Mouse (Mus musculus) embryo, embryonic 10.5 days (tissue): ENCODE data around the gene Hoxb5.

Experiments used
- DNase-seq: peaks from one replicate; pipeline ENCODE4 v3.0.0-alpha.2; 2015; ENCODE audit warnings: low spot score

Gene Hoxb5

DNA sequence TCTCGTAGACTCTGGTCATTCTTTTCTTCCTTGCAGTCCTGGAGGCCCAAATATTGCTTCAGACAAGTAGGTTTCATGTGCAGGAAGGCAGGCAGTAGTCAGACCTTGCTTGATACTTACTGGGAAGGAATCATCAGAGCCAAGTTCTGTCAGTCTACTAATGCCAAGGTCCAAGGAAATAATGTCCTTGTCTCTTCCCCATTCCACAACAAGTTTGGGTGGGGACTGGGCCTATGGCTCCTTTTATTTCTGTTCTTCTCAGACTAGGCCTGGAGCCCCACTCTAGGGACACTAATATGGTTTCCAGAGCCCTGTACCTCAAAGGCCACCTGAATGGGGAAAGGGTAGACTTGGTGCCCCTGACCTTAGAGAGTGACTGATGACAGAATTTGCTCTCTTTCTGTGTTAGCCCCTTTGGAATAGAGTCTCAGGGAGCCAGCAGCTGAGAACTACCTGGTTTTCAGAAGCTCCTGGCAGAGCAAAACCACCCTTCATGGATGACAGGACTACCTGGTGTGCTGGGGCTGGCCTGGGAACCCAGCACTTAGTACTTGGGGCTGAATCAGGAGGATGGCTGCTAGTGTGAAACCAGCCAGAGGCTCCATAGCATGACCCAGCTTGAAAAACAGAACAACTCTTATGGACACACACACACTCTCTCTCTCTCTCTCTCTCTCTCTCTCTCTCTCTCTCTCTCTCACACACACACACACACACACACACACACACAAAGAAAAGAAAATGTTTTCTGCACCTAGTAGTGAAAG lies 14.5 kb upstream of the Hoxb5 start:
- DNase-seq = no peak

DNA sequence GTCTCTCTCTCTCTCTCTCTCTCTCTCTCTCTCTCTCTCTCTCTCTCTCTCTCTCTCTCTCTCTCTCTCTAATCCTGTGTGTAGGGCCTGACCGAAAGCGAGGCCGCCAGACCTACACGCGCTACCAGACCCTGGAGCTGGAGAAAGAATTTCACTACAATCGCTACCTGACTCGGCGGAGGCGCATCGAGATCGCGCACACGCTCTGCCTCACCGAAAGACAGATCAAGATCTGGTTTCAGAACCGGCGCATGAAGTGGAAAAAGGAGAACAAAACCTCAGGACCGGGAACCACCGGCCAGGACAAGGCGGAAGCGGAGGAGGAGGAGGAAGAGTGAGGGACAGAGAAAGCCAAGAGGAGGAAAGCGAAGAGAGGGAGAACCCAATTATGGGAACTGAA lies 13.8 kb upstream of the Hoxb5 start:
- no peak for DNase-seq

DNA sequence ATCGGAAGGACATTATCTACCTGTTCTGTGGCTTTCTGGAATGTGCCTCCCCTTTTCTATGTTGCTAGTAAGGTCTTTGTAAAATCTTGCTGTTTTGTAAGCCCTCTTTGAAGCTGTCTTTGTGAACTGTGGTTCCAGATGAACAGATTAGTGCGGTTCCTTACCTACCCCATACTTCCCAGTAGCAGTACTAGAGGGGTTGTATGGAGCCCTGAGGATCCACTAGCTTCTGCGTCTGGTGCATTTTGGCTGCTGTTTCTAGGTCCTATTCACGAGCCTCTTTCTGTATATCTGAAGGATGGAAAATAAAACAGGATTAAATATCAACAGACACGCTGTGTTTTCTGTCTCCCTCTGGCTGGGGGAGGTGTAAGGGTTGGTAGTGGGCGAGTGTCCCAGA lies 13.3 kb upstream of the Hoxb5 start:
- DNase-seq = no peak

DNA sequence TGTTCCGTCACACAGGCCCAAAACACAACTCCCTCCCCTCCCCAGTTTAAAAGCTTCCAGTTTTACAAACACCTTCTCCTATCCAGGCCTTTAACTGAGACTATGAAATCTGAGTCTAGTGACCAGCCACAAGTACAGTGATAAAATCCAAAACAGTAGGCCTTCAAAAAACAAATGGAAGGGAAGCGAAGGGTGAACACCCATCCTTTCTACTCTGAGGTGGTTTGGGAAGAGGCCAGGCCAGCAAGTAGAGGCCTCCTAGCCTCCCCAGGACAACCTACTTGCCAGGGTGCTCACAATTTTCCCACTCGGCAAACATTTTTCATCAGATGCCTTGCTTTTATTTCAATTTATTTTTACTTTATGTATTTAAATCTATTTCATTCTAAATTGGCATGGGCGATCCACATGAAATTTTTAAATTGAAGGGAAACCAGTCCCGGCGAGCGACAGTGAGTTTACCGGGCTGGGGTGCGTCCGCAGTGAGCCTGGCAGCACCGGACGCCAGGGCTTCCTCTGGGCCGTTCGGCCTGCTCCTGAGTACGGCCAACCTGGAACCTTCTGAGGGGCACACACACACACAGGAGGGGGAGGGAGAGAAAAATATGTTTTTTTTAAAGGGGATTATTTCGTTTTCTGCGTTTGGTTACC lies 12.3 kb upstream of the Hoxb5 start:
- DNase-seq = no peak

DNA sequence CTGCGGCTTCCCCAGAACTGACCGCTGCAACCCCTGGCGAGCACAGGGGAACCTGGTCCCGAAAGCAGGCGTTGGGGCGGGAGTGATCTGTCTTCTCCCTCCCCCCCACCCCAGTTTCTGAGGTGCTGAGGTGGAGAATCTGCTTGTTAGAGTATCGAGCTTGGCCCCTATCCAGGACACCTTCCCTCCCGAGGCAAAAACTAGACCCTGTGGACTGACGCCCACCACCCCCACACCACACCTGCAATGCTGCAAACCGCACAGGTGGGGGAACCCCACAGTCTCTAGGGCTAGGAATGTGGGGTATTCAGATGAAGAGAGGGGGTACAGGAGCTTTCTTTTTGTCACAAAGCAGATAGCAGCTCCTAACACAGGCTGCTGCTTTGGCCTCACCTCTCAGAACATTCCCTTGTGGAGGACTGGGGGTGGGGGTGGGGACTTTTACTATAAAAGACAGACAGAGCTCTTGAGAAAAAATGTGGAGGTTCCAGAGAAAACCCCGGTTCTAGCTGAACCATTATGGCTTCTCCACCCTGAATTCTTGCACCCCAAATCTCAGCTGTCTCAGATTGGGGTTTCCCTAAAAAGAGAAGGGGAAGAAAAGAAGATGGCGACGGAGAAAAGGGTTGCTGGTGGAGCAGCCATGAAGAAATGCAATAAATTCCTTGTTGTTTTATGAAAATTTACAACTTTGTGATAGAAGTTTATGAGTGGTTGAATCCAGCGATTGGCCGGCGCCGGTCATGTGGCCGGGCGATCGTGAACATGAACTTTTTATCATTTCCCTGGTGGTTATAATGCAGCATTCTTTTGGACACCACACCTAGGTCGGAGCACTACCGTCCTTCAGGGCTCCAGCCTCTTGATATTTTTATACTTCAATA lies 11.2 kb upstream of the Hoxb5 start, which contains the start of gene Hoxb6:
Hoxb6 (plus strand) TSS at position 796 of the 884 bp plus-strand sequence.
- no peak for DNase-seq

DNA sequence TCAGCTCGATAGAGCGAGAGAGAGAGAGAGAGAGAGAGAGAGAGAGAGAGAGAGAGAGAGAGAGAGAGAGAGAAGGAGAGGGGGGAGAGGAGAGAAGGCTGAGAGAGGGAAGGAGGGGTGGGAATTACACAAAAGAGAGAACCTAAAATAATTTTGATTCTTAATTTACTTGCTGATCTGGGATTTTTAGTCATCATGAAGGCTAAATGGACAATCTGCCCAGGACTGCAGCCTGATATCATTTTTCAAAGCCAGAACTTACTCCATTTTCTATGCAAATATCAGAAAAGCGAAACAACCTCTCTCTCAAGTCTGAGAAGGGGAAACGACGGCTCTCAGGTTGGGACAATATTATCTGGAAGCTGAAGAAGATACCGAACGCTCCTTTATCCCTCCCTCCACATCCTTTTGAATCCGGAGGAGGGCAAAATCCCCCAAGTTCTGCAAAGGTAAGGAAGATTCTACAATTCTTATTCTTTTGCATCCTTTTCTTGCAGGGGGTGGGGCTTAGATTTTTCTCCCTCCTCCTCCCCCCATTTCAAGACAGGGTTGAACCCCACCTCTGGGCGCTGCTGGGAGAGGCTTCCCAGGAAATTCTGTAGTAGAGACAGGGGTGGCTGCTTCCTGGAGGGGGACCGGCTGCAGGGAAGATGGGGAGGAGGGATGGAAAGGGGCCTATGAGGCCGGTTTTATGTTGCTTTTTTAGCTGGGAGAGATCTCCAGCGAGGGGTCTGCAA lies 10.4 kb upstream of the Hoxb5 start:
- DNase-seq = no peak

DNA sequence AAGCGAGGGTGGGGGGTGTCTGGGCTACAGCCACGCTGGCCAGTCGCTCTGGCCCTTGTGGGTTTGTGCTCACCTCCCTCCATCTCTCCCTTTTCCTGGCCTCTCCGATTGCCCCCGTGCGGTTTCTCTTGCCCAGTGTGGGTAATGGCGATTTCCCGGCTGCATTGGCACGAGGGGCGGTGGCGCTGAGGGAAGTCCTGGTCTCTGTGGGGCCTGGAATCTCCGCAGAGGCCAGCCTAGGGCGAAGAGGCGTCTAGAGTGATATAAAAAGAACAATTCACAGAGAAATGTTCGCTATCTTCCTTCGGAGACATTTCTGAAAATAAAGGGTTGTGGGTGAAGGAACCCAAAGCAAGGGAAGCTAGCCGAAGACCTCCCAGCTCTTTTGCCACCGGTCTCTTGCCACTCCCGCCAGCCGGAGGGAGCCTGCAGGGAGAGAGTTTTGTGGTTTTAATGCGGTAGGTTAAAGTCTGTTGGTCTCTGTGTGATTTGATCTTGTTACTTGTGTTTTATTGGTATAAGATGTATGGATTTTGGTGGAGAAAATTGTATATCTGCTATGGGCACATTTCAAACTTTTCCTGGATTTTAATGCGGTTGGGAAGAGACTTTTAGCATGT lies 9.7 kb upstream of the Hoxb5 start:
- DNase-seq = no peak

DNA sequence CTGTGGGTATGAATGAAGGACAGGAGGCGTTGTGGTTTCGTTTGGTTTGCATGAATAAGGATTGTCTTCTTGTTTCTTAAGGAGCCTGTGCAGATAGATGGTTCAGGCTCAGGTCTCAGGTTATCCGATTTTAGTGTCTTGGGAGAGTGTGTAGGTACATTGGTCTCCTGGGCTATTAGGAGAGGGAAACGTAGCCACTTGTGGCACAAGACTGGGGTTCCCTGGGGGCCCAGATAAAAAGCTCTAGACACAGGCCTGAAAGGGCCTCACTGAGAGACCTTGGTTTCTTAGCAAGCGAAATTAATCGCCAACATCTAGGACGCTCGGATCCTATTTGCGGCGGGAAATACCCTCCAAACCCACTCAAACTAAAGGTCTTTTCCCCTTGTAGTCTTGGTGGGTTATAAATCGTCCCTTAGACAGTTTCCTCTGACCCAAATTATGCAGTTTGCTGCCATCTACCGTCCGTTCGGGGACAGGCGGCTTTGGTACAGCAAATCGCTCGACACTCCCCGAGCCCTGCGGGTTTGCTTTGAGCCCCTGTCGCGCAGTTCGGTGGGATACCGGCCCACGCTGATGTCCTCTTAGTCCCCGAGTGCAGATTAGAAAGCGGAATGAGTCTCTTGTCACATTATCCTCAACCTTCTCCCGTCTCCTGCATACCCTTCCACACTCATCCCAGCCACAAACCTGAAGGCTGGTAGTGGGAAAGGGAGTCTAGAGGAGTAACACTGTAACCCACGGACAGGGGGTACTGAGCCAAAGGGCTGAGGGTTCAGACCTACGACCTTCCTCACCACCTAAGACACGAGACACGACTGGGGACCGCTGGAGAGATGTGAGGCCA lies 8.7 kb upstream of the Hoxb5 start:
- DNase-seq = peak; percentile 95

DNA sequence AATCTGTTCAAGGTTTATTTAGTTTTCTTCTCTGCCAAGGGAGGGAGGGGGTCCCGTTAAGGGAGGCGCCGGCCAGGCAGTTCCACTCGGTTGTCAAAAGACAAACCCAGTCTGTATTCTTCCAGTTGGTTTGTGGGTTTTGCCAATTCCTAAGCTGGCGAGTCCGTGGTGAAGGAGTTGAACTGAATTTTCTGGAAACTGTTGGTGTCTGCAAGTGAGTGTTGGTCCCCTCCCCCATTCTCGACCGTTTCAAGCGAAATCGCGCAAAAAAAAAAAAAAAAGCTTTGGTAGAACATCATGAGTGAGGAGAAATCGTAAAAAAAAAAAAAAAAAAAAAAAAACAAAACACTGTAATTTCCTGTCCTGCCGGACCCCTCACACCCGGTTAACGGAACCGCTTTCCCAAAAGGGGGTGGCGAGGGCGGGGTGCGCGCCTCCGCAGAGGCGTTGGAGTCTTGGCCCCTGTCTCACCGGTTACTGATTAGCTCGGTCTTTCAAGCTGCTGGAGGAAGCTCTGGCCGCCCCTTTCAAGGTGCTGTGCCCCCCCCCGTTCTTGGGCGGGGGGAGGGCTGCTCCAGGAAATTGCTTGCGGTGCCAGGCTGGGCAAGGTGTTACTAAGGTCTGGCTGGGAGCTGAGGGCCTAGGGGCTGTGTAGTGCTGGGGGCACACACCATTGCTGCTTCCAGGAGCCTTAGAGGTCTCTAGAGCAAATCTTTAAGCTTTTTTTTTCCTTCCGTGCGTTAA lies 7.9 kb upstream of the Hoxb5 start:
- DNase-seq = no peak

DNA sequence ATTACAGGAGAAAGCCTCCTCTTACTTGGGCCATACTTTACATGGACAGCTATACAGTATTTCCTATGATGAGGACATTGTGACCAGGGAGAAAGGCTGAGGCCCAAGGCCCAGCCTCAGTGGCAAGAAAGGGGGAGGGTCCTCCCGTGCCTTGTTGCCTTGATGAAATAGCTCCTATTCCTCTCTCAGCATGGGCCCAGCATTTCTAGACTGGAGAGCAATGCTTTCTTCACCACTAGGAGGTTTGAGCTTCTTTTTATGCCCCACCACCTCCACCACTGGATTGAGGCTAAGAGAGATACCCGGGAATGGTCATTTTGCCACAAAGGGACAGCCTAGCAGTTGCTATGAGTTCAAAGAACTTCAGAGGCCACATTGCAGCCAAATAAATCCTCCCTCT lies 6.1 kb upstream of the Hoxb5 start:
- DNase-seq = no peak

DNA sequence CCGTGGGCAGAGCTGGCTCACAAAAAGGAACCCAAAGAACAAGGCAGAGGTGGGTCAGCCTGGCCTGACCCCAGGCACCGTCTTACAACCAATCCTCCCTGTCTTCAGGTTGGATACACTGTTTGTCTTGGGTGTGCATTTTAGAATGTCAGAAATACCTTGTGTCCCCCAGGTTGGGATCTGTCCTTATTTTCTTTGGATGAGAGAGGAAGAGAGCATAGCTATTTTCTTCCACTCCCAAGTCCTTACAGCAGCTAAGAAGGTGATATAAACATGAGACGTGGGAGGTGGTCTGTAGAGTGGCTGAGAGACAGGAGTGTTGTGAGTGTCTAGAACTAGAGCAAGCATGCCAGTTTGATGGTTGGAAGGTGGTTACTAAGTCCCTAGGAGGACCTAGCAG lies 5.7 kb upstream of the Hoxb5 start:
- no peak for DNase-seq

DNA sequence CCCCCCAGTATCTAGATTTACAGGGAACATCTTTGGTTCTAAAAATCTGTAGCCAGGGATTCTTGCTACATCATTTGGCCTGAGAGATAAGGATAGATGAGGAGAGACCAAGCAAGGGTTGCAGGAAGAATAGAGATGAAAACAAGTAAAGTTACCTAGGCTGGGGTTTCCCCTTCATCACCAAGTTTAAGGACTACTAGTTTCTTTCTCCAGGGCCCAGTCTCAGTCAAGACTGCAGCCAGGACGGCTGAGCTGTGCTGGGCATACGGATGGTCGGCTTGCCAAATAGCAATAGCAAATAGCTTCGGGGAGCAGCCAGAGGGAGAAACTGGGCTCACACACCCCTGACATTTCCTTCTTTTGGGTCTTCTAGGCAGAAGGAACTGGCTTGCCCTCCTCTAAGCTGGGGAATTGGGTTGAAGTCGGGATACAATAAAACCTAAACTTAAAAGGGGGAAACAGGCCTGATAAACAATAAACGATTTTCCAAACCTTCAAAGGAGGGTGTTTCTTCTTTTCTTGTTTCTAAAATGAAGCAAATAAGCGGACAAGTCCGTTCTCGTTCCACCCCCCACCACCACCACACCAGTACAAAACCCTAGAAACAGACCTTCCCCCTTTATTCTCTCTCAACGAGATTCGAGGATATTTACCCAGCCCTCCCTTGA lies 5.0 kb upstream of the Hoxb5 start:
- no peak for DNase-seq

DNA sequence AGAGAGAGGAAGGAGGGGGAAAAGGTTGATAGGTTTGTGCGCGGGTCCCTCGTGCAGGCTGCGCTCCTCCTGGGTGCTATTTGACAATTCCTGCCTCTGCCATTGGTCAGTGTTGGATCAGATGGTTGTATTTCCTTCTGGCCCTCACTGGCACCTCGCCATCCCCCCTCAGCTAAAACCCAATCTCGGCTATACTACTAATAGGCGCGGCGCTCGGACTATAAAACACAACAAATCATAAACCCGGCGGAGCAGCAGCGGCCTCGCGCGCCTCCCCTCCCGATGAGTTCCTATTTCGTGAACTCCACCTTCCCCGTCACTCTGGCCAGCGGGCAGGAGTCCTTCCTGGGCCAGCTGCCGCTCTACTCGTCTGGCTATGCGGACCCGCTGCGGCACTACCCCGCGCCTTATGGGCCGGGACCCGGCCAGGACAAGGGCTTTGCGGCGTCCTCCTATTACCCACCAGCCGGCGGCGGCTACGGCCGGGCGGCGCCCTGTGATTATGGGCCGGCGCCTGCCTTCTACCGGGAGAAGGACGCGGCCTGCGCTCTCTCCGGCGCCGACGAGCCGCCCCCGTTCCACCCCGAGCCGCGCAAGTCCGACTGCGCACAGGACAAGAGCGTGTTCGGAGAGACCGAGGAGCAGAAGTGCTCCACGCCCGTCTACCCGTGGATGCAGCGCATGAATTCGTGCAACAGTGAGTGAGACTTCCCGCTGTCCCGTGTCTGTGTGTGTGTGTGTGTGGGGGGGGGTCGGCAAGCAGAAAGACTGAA lies 4.1 kb upstream of the Hoxb5 start:
- DNase-seq = no peak

DNA sequence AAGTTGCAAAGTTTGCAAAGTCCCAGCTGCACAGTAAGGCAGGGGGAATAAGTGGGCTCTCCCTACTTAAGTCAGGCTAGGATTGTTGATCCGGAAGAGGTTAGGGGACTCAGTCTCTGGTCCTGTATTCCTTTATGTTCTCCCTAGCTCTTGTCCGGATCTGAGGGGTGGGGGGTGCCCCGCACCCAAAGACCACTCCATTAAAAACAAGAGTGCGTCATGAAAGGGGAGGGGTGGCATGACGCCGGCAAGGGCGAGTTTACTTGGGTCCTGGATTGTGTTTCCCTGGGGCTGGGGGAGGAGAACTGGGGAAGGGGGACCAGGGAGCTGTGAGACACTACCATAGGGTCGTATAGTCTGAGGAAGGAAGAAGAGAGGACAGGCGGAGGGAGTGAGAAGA lies 3.4 kb upstream of the Hoxb5 start:
- no peak for DNase-seq

DNA sequence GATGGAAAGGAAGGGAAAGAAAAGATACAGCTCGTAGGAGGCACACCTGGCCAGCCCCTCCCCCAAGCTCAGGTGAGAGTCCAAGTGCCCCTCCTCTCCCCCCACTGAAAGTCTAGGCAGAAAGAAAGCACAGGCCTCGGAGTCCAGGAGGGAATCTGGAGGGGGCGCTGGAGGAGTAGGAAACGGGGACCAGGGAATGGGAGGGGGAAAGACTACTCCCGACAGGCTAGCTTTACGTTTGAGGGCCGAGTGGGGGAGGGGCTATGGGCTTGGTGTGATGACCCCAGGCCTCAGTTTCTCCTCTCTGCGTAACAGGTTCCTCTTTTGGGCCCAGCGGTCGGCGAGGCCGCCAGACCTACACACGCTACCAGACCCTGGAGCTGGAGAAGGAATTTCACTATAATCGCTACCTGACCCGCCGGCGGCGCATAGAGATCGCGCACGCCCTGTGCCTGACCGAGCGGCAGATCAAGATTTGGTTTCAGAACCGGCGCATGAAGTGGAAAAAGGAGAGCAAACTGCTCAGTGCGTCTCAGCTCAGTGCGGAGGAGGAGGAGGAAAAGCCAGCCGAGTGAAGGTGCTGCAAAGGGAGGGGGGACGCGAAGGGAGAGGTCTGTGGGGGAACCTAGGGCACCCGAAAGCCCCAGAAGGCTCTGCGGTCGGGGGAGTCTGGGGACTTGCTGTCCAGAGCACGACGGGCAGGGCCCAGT lies 2.6 kb upstream of the Hoxb5 start:
- no peak for DNase-seq

DNA sequence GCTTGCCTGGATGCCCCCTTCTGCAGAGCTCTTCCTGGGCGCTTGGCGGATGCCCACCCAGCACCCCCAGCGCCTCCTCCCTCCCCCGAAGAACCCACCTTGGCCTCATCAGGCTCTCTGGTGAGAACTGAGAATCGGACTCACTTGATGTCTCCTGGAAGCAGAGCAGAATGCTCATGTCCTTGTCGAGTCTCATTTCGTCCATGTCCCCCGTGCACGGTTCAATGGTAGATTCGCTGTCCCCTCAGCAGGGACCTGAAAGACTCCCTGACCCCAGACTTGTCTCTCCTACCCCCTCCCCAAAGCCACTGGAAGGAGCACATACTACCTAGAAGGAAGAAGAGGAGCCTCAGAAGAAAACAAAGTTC lies 2.1 kb upstream of the Hoxb5 start:
- no peak for DNase-seq

DNA sequence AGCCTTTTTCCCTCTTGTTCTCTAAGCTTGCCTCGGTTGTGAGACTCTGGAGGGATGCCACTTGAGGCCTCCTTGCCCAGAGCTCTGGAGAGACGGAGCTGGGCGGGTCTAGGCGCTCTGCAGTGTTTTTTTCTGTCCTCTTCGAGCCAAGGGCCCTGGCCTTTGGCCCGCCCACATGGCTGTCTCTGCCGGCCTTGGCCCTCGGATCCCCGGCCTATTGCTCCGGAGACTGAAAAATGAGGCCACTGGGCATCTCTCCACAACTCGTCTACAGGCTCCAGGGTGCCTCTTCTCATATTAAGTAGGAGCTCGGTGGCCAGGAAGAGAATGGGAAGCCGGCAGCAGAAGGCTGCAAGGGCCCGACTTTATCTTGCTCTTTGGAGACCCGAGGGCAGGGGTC lies 1.3 kb upstream of the Hoxb5 start:
- no peak for DNase-seq
